Mouse (Mus musculus): ENCODE results near the gene Hoxc12. TPM values are rescaled to one million over a fixed set of nuclear protein-coding genes. Genes with fewer than 3 reads are reported as not detected.

The Hoxc12 gene
- polyA plus RNA-seq, 1 experiment, result 4.9 TPM

DNA sequence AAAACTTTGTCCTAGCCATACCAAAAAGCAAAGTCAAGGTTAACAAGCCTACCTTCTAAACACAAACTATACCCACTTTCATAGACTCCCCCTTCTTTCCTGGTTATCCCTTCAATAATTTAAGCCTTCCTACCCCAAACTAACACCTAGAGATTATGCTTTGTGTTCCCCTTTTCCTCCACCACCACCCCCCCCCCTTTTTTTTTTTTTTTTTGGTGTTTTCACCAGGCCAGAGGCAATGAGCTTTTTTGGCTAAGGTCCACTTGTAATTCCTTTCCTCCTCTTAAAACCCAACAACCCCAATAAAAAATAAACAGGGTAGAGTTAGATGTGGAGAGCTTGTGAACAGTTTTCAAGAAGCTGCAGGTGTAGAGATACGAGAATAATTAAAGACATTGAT lies 32.7 kb downstream of the Hoxc12 start:
- Histone ChIP-seq H3K79me3 (ENCODE audit: low read depth) (peaks cover 84% of the 10 kb centered on the region), H3ac (ENCODE audit: control insufficient read depth, insufficient read length, low read depth) (no peak overlapping the region), H3K4me3 (ENCODE audit: insufficient read depth, poor library complexity, severe bottlenecking) (peak overlapping the region; percentile 71), H3K79me2 (ENCODE audit: control insufficient read depth, insufficient read depth) (peaks cover 99% of the 10 kb centered on the region), H3K36me3 (ENCODE audit: control insufficient read depth, insufficient read depth) (peaks cover 12% of the 10 kb centered on the region), H3K27me3 (ENCODE audit: control insufficient read depth, insufficient read depth, insufficient read length) (no peaks in the 10 kb centered on the region)
- no peak for TF ChIP-seq MAX (IDR thresholded peaks at IDR 0.05)
- no peak for TF ChIP-seq CTCF (IDR thresholded peaks at IDR 0.05; ENCODE audit: control insufficient read depth, insufficient read depth, insufficient read length)
- no peak for TF ChIP-seq MYOG (IDR thresholded peaks at IDR 0.05; ENCODE audit: control insufficient read depth, extremely low read depth, insufficient read length)
- no peak for TF ChIP-seq USF1 (IDR thresholded peaks at IDR 0.05; ENCODE audit: low read depth)
- TF ChIP-seq CEBPB (IDR thresholded peaks at IDR 0.05; ENCODE audit: low read depth), result no peak
- TF ChIP-seq FOSL1 (IDR thresholded peaks at IDR 0.05; ENCODE audit: insufficient read depth, low read length, poor library complexity, severe bottlenecking), result no peak
- TF ChIP-seq MYOD1 (IDR thresholded peaks at IDR 0.05; ENCODE audit: control insufficient read depth, insufficient read length, low read depth), result no peak

DNA sequence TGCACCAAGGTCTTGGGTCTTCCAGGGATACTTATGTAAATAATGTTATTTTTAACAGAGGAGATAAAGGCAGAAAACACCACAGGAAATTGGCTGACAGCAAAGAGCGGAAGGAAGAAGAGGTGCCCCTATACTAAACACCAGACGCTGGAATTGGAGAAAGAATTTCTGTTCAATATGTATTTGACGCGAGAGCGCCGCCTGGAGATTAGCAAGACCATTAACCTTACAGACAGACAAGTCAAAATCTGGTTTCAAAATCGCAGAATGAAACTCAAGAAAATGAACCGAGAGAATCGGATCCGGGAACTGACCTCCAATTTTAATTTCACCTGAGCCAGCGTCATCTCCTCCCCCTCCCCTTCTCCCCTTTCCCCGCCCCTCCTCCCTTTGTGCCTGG lies 34.2 kb downstream of the Hoxc12 start:
- Histone ChIP-seq H3K4me3 (ENCODE audit: insufficient read depth, poor library complexity, severe bottlenecking) (no peak overlapping the region), H3ac (ENCODE audit: control insufficient read depth, insufficient read length, low read depth) (no peak overlapping the region), H3K79me2 (ENCODE audit: control insufficient read depth, insufficient read depth) (peaks cover 99% of the 10 kb centered on the region), H3K36me3 (ENCODE audit: control insufficient read depth, insufficient read depth) (peaks cover 12% of the 10 kb centered on the region), H3K79me3 (ENCODE audit: low read depth) (peaks cover 92% of the 10 kb centered on the region), H3K27me3 (ENCODE audit: control insufficient read depth, insufficient read depth, insufficient read length) (no peaks in the 10 kb centered on the region)
- TF ChIP-seq CEBPB (IDR thresholded peaks at IDR 0.05; ENCODE audit: low read depth), result no peak
- TF ChIP-seq FOSL1 (IDR thresholded peaks at IDR 0.05; ENCODE audit: insufficient read depth, low read length, poor library complexity, severe bottlenecking), result no peak
- no peak for TF ChIP-seq USF1 (IDR thresholded peaks at IDR 0.05; ENCODE audit: low read depth)
- TF ChIP-seq MYOG (IDR thresholded peaks at IDR 0.05; ENCODE audit: control insufficient read depth, extremely low read depth, insufficient read length), result no peak
- no peak for TF ChIP-seq MAX (IDR thresholded peaks at IDR 0.05)

DNA sequence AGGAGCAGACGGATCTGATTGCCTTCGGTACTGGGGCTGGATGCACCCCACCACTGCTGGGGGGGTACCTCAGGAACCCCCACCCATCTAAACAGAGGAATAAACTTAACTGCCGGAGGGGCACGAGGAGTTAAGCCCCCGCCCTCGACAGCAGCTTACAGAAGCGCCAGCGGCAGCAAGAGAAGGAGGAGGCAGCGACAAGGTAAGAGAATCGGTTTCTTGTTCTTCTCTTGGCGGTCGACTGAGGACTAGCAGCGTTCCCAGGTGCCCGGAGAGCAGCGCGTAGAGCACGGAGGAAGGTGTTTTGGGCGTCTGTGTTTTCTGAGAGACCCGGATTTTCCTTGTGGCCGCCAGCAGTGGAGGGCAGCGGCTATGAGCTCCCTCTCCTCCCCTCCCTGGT lies 35.7 kb downstream of the Hoxc12 start:
- Histone ChIP-seq H3K4me3 (ENCODE audit: insufficient read depth, poor library complexity, severe bottlenecking) (no peak overlapping the region), H3K27me3 (ENCODE audit: control insufficient read depth, insufficient read depth, insufficient read length) (no peaks in the 10 kb centered on the region)
- TF ChIP-seq MYOG (IDR thresholded peaks at IDR 0.05; ENCODE audit: control insufficient read depth, extremely low read depth, insufficient read length) (no peak), FOSL1 (IDR thresholded peaks at IDR 0.05; ENCODE audit: insufficient read depth, low read length, poor library complexity, severe bottlenecking) (no peak), CEBPB (IDR thresholded peaks at IDR 0.05; ENCODE audit: low read depth) (no peak), CTCF (IDR thresholded peaks at IDR 0.05; ENCODE audit: control insufficient read depth, insufficient read depth, insufficient read length) (no peak), MYOD1 (IDR thresholded peaks at IDR 0.05; ENCODE audit: control insufficient read depth, insufficient read length, low read depth) (no peak), USF1 (IDR thresholded peaks at IDR 0.05; ENCODE audit: low read depth) (no peak), MAX (IDR thresholded peaks at IDR 0.05) (no peak)

DNA sequence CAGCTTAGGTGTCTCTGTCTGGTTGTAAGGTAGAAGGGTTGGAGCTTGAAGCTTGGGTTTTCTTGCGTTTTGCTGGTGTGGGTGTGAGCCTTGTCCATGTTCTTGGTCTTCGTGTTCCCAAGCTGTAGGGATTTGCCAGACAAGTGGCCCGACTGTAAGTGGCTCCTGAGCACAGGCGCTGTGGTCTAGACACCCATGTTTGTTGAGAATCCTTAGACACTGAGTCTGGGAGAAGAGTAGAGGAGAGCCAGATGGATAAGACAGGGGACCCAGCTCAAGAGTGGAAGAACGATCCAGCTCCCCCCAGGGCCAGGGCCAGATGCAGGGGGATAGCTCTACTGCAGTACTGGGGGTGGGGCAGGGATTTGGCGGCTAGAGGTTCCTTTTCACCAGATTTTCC lies 36.2 kb downstream of the Hoxc12 start:
- H3ac ChIP-seq (ENCODE audit: control insufficient read depth, insufficient read length, low read depth), result no peak overlapping the region

More for the DNA sequence above, 35.7 kb downstream of the Hoxc12 start:
- H3ac ChIP-seq (ENCODE audit: control insufficient read depth, insufficient read length, low read depth), result peak overlapping the region; percentile 12
- peaks cover 100% of the 10 kb centered on the region for H3K79me2 ChIP-seq (ENCODE audit: control insufficient read depth, insufficient read depth)
- peaks cover 93% of the 10 kb centered on the region for H3K79me3 ChIP-seq (ENCODE audit: low read depth)
- H3K36me3 ChIP-seq (ENCODE audit: control insufficient read depth, insufficient read depth), result peaks cover 12% of the 10 kb centered on the region

DNA sequence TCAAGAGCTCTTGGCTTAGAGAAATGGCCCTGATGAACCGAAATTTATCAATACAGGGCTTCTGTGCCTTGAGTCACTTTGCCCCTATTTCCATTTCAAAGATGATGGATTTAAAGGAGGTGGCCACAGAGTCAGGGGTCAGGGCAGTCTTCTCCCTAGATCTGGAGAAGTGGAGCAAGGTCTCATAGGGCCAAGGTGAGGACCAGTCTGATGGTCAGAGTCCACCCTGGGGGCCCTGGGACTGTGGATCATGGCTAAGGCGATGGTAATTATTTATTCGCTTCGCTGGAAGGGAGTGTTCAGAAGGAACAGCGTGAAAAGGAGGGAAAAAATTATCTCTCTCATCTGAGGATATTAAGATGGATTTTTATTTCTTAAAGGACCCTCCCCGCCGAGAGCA lies 38.5 kb downstream of the Hoxc12 start:
- Histone ChIP-seq H3ac (ENCODE audit: control insufficient read depth, insufficient read length, low read depth) (no peak overlapping the region), H3K4me3 (ENCODE audit: insufficient read depth, poor library complexity, severe bottlenecking) (no peak overlapping the region), H3K79me2 (ENCODE audit: control insufficient read depth, insufficient read depth) (peaks cover 100% of the 10 kb centered on the region), H3K36me3 (ENCODE audit: control insufficient read depth, insufficient read depth) (peaks cover 12% of the 10 kb centered on the region), H3K79me3 (ENCODE audit: low read depth) (peaks cover 94% of the 10 kb centered on the region), H3K27me3 (ENCODE audit: control insufficient read depth, insufficient read depth, insufficient read length) (no peaks in the 10 kb centered on the region)
- TF ChIP-seq MAX (IDR thresholded peaks at IDR 0.05), result no peak
- TF ChIP-seq MYOD1 (IDR thresholded peaks at IDR 0.05; ENCODE audit: control insufficient read depth, insufficient read length, low read depth), result no peak
- TF ChIP-seq CEBPB (IDR thresholded peaks at IDR 0.05; ENCODE audit: low read depth), result no peak
- no peak for TF ChIP-seq USF1 (IDR thresholded peaks at IDR 0.05; ENCODE audit: low read depth)
- TF ChIP-seq CTCF (IDR thresholded peaks at IDR 0.05; ENCODE audit: control insufficient read depth, insufficient read depth, insufficient read length), result no peak
- TF ChIP-seq MYOG (IDR thresholded peaks at IDR 0.05; ENCODE audit: control insufficient read depth, extremely low read depth, insufficient read length), result no peak
- no peak for TF ChIP-seq FOSL1 (IDR thresholded peaks at IDR 0.05; ENCODE audit: insufficient read depth, low read length, poor library complexity, severe bottlenecking)

More for the DNA sequence above, 36.2 kb downstream of the Hoxc12 start:
- no peaks in the 10 kb centered on the region for H3K27me3 ChIP-seq (ENCODE audit: control insufficient read depth, insufficient read depth, insufficient read length)
- peaks cover 100% of the 10 kb centered on the region for H3K79me2 ChIP-seq (ENCODE audit: control insufficient read depth, insufficient read depth)
- H3K79me3 ChIP-seq (ENCODE audit: low read depth), result peaks cover 93% of the 10 kb centered on the region
- H3K36me3 ChIP-seq (ENCODE audit: control insufficient read depth, insufficient read depth), result peaks cover 12% of the 10 kb centered on the region
- no peak overlapping the region for H3K4me3 ChIP-seq (ENCODE audit: insufficient read depth, poor library complexity, severe bottlenecking)
- no peak for TF ChIP-seq CTCF (IDR thresholded peaks at IDR 0.05; ENCODE audit: control insufficient read depth, insufficient read depth, insufficient read length)
- TF ChIP-seq MAX (IDR thresholded peaks at IDR 0.05), result no peak
- TF ChIP-seq FOSL1 (IDR thresholded peaks at IDR 0.05; ENCODE audit: insufficient read depth, low read length, poor library complexity, severe bottlenecking), result no peak

DNA sequence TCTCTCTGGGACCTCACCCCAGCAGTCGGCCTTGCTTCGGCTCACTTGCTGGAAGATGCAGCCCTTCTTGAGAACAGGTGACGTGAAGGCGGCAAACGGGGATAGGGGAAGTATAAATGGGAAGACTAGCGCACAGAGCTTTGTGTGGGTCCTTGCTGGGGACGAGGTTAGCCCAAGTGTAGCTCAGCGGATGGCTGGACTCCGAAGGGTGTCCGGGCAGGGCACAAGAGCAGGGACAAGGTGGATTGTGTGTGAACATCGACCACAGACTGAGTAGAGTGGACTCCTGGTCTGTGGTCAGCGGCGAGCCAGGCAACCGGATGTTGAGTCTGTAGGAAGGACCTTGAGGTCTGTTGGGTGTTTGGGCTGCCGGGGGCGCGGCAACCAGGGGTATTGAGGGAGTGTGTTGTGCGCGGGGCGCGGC lies 39.1 kb downstream of the Hoxc12 start:
- Histone ChIP-seq H3K4me3 (ENCODE audit: insufficient read depth, poor library complexity, severe bottlenecking) (peak overlapping the region; percentile 52), H3K79me3 (ENCODE audit: low read depth) (peaks cover 94% of the 10 kb centered on the region), H3K36me3 (ENCODE audit: control insufficient read depth, insufficient read depth) (peaks cover 12% of the 10 kb centered on the region), H3K79me2 (ENCODE audit: control insufficient read depth, insufficient read depth) (peaks cover 100% of the 10 kb centered on the region), H3K27me3 (ENCODE audit: control insufficient read depth, insufficient read depth, insufficient read length) (no peaks in the 10 kb centered on the region), H3ac (ENCODE audit: control insufficient read depth, insufficient read length, low read depth) (peak overlapping the region; percentile 50)
- TF ChIP-seq FOSL1 (IDR thresholded peaks at IDR 0.05; ENCODE audit: insufficient read depth, low read length, poor library complexity, severe bottlenecking), result no peak
- no peak for TF ChIP-seq MAX (IDR thresholded peaks at IDR 0.05)
- TF ChIP-seq CTCF (IDR thresholded peaks at IDR 0.05; ENCODE audit: control insufficient read depth, insufficient read depth, insufficient read length), result no peak
- peak; percentile 38 for TF ChIP-seq MYOD1 (IDR thresholded peaks at IDR 0.05; ENCODE audit: control insufficient read depth, insufficient read length, low read depth)
- TF ChIP-seq MYOG (IDR thresholded peaks at IDR 0.05; ENCODE audit: control insufficient read depth, extremely low read depth, insufficient read length), result no peak
